Mouse (Mus musculus) CH12.LX (cell line): ENCODE measurements around the gene Uhrf1bp1l.

Experiments
- EP300 ChIP-seq: IDR thresholded peaks from 2 replicates; pipeline ENCODE4 v1.6.1; 2011; ENCODE audit warnings: low read length, improper control_type of control experiment
- MYC ChIP-seq: IDR thresholded peaks from 2 replicates; pipeline ENCODE4 v1.6.1; 2011; ENCODE audit warnings: low read depth, mild to moderate bottlenecking, improper control_type of control experiment, low read length
- UBTF ChIP-seq: IDR thresholded peaks from 2 replicates; pipeline ENCODE4 v1.6.1; 2012; ENCODE audit warnings: low read depth, mild to moderate bottlenecking, inconsistent platforms, low read length, improper control_type of control experiment, moderate library complexity

DNA sequence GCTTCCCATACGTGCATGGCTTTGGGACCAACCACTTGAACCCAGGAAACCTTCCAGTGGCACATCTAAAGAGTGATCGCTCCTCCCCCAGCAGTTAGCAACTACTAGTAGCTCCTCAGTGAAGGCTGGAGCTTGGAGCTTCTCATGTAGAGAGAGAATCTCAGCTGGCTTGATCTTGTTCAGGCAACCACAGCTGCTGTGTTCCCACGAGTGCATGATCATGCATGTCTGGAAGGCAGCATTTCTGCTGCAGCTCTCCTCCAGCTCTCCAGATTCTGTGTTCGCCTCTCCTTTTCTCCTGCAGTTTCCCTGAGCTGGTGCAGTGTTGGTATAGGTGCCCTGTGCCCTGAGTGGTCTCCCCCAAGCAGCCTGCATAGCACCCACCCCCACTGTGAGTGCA is 87.5 kb downstream of the Uhrf1bp1l start:
- no peak for TF ChIP-seq EP300
- no peak for TF ChIP-seq MYC
- TF ChIP-seq UBTF = no peak
